ENCODE assay signal across 18 mouse cellular contexts in the genomic region with DNA sequence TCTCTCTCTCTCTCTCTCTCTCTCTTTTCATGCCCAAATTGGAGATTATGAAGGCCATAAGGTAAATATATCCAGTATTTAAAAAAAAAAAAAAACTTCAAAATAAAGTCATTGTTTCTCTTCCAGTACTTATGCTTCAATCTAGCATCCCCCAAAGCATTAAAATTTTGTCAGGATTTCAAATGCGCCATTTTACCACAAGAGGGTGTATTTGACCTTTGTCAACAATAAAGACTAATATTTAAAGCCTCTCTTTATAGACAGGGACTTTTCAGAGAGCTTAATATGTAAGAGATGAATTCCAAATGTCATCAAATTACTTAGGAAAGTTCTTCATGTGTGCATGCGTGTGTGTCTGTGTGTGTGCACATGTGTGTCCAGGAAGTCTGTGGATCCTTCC.
DNase-seq lines count a peak whose midpoint lies in the region; ATAC-seq and TF ChIP-seq lines count a peak whose summit lies in the region.
"Had no signal": no experiment of that assay in that cellular context is flagged by ENCODE, and none has a peak within 500 bp of the region (broad histone marks: within the 10 kb centered on the region; RNA-seq: fewer than 3 reads in every experiment).

No protein-coding gene starts in this region.

- TF ChIP-seq POLR2A in limb, embryonic 14.5 days (IDR thresholded peaks at IDR 0.05; ENCODE audit: borderline replicate concordance, extremely low read depth, insufficient read depth, insufficient read length): no peak

- no peak overlapping the region for H3K4me3 ChIP-seq in forebrain, postnatal 0 days (ENCODE audit: low read depth, low read length)
- H3K4me3 ChIP-seq in forebrain, embryonic 16.5 days (replicated peaks; ENCODE audit: low read length): no peak overlapping the region
- no peak overlapping the region for H3K4me3 ChIP-seq in heart, postnatal 0 days (ENCODE audit: low read depth, low read length)
- H3K4me3 ChIP-seq in lung, embryonic 14.5 days (ENCODE audit: low read depth, low read length): no peak overlapping the region
- H3K4me3 ChIP-seq in limb, embryonic 14.5 days (replicated peaks; ENCODE audit: low read length): no peak overlapping the region
- H3K4me3 ChIP-seq: forebrain, embryonic 13.5 days; gastrocnemius, adult 2 months; kidney, embryonic 15.5 days; megakaryocyte, embryonic 14.5 days; neural tube, embryonic 12.5 days had no signal

- H3K4me2 ChIP-seq in forebrain, postnatal 0 days (ENCODE audit: low read depth): no peak overlapping the region
- no peak overlapping the region for H3K4me2 ChIP-seq in forebrain, embryonic 16.5 days (ENCODE audit: low read length)
- H3K4me2 ChIP-seq in heart, postnatal 0 days (ENCODE audit: low read depth, low read length): no peak overlapping the region
- no peak overlapping the region for H3K4me2 ChIP-seq in lung, embryonic 14.5 days
- no peak overlapping the region for H3K4me2 ChIP-seq in limb, embryonic 14.5 days (replicated peaks; ENCODE audit: low read depth, low read length, severe bottlenecking)
- H3K4me2 ChIP-seq: forebrain, embryonic 13.5 days; kidney, embryonic 15.5 days; neural tube, embryonic 12.5 days had no signal

- no peak for ATAC-seq in forebrain, postnatal 0 days
- no peak for ATAC-seq in forebrain, embryonic 16.5 days
- no peak for ATAC-seq in heart, postnatal 0 days (ENCODE audit: insufficient read depth, low read depth)
- ATAC-seq in lung, embryonic 14.5 days (ENCODE audit: insufficient read depth): no peak
- ATAC-seq in limb, embryonic 14.5 days (ENCODE audit: low FRiP score, low read depth): no peak
- ATAC-seq: forebrain, embryonic 13.5 days had no signal

- H3K9ac ChIP-seq in forebrain, postnatal 0 days: no peak overlapping the region
- no peak overlapping the region for H3K9ac ChIP-seq in forebrain, embryonic 16.5 days (replicated peaks; ENCODE audit: low read depth, low read length)
- H3K9ac ChIP-seq in heart, postnatal 0 days (replicated peaks; ENCODE audit: low read depth, low read length): no peak overlapping the region
- no peak overlapping the region for H3K9ac ChIP-seq in lung, embryonic 14.5 days
- no peak overlapping the region for H3K9ac ChIP-seq in limb, embryonic 14.5 days (ENCODE audit: low read depth, low read length, severe bottlenecking)
- H3K9ac ChIP-seq: forebrain, embryonic 13.5 days; kidney, embryonic 15.5 days; liver, embryonic 14.5 days; neural tube, embryonic 12.5 days had no signal

- WGBS in forebrain, postnatal 0 days: 87% methylated on average over 2 of the region's 2 CpGs
- WGBS in forebrain, embryonic 16.5 days: 83% methylated on average over 2 of the region's 2 CpGs
- 85% methylated on average over 2 of the region's 2 CpGs for WGBS in heart, postnatal 0 days
- WGBS in lung, embryonic 14.5 days: 77% methylated on average over 2 of the region's 2 CpGs
- 58% methylated on average over 2 of the region's 2 CpGs for WGBS in limb, embryonic 14.5 days

- H3K27me3 ChIP-seq in forebrain, postnatal 0 days (ENCODE audit: insufficient read depth, low read length): no peaks in the 10 kb centered on the region
- H3K27me3 ChIP-seq in forebrain, embryonic 16.5 days (replicated peaks; ENCODE audit: control insufficient read depth, insufficient read depth, low read length): no peaks in the 10 kb centered on the region
- no peaks in the 10 kb centered on the region for H3K27me3 ChIP-seq in heart, postnatal 0 days (ENCODE audit: control insufficient read depth, insufficient read depth, low read length)
- no peaks in the 10 kb centered on the region for H3K27me3 ChIP-seq in lung, embryonic 14.5 days (ENCODE audit: insufficient read depth, low read length)
- H3K27me3 ChIP-seq in limb, embryonic 14.5 days (ENCODE audit: control insufficient read depth, insufficient read depth, low read length): no peaks in the 10 kb centered on the region
- H3K27me3 ChIP-seq: forebrain, embryonic 13.5 days; neural tube, embryonic 12.5 days had no signal

- H3K36me3 ChIP-seq in forebrain, postnatal 0 days (ENCODE audit: insufficient read depth): no peaks in the 10 kb centered on the region
- no peaks in the 10 kb centered on the region for H3K36me3 ChIP-seq in forebrain, embryonic 16.5 days (ENCODE audit: control insufficient read depth, insufficient read depth)
- no peaks in the 10 kb centered on the region for H3K36me3 ChIP-seq in heart, postnatal 0 days (replicated peaks; ENCODE audit: control insufficient read depth, insufficient read depth, low read length)
- H3K36me3 ChIP-seq in lung, embryonic 14.5 days (ENCODE audit: insufficient read depth): no peaks in the 10 kb centered on the region
- H3K36me3 ChIP-seq in limb, embryonic 14.5 days (ENCODE audit: control insufficient read depth, insufficient read depth, low read length): no peaks in the 10 kb centered on the region
- H3K36me3 ChIP-seq: kidney, embryonic 15.5 days; neural tube, embryonic 12.5 days had no signal

- no peaks in the 10 kb centered on the region for H3K4me1 ChIP-seq in forebrain, postnatal 0 days (ENCODE audit: insufficient read depth)
- H3K4me1 ChIP-seq in forebrain, embryonic 16.5 days (replicated peaks; ENCODE audit: control insufficient read depth, insufficient read depth, low read length): no peaks in the 10 kb centered on the region
- 0 out of 2 replicates have a peak, but pooled peaks cover 3% of the 10 kb centered on the region for H3K4me1 ChIP-seq in heart, postnatal 0 days (ENCODE audit: control insufficient read depth, insufficient read depth)
- H3K4me1 ChIP-seq in lung, embryonic 14.5 days (ENCODE audit: insufficient read depth): no peaks in the 10 kb centered on the region
- no peaks in the 10 kb centered on the region for H3K4me1 ChIP-seq in limb, embryonic 14.5 days (ENCODE audit: control insufficient read depth, insufficient read depth, low read length)
- H3K4me1 ChIP-seq: forebrain, embryonic 13.5 days; megakaryocyte, embryonic 14.5 days; neural tube, embryonic 12.5 days had no signal

- H3K9me3 ChIP-seq in forebrain, postnatal 0 days (ENCODE audit: low read length): no peaks in the 10 kb centered on the region
- H3K9me3 ChIP-seq in forebrain, embryonic 16.5 days (ENCODE audit: control insufficient read depth, low read length): no peaks in the 10 kb centered on the region
- 0 out of 2 replicates have a peak, but pooled peaks cover 2% of the 10 kb centered on the region for H3K9me3 ChIP-seq in heart, postnatal 0 days (replicated peaks; ENCODE audit: control insufficient read depth, low read length)
- H3K9me3 ChIP-seq in lung, embryonic 14.5 days (ENCODE audit: low read depth, low read length): no peaks in the 10 kb centered on the region
- no peaks in the 10 kb centered on the region for H3K9me3 ChIP-seq in limb, embryonic 14.5 days (ENCODE audit: control insufficient read depth, low read length)
- H3K9me3 ChIP-seq: forebrain, embryonic 13.5 days; kidney, embryonic 15.5 days; megakaryocyte, embryonic 14.5 days; neural tube, embryonic 12.5 days had no signal

- TF ChIP-seq CTCF in forebrain, postnatal 0 days (IDR thresholded peaks at IDR 0.05; ENCODE audit: low read depth): peak; percentile 43; the same call in 1 of the 2 replicates
- TF ChIP-seq CTCF in heart, postnatal 0 days (IDR thresholded peaks at IDR 0.05; ENCODE audit: low read depth): 0 out of 2 replicates have a peak, but pooled peaks have one; percentile 19
- TF ChIP-seq CTCF in lung, embryonic 14.5 days (IDR thresholded peaks at IDR 0.05; ENCODE audit: low read depth): peak; percentile 32

- no peak overlapping the region for H3K27ac ChIP-seq in forebrain, postnatal 0 days (ENCODE audit: low read depth, low read length)
- no peak overlapping the region for H3K27ac ChIP-seq in forebrain, embryonic 16.5 days (ENCODE audit: low read length)
- H3K27ac ChIP-seq in heart, postnatal 0 days (ENCODE audit: low read depth): no peak overlapping the region
- no peak overlapping the region for H3K27ac ChIP-seq in lung, embryonic 14.5 days (ENCODE audit: low read depth)
- no peak overlapping the region for H3K27ac ChIP-seq in limb, embryonic 14.5 days (replicated peaks; ENCODE audit: low read depth, low read length)
- H3K27ac ChIP-seq: forebrain, embryonic 13.5 days; gastrocnemius, adult 2 months; kidney, embryonic 15.5 days; liver, embryonic 14.5 days; neural tube, embryonic 12.5 days had no signal

- no peak for DNase-seq in forebrain, postnatal 0 days
- peak; percentile 13 for DNase-seq in heart, postnatal 0 days (ENCODE audit: low spot score)
- DNase-seq in heart, adult 8-10 months (ENCODE audit: low spot score): no peak
- peak; percentile 47 for DNase-seq in lung, embryonic 14.5 days
- DNase-seq in lung, postnatal 25 days (ENCODE audit: low spot score): no peak
- peak; percentile 38 for DNase-seq in limb, embryonic 14.5 days (ENCODE audit: low spot score)
- DNase-seq in adrenal gland, postnatal 4 days (ENCODE audit: low spot score in 2 of 2): no peak
- DNase-seq: cerebellum, postnatal 10 days; embryo, embryonic 11 days; gastrocnemius, adult 2 months; lung, postnatal 10 days; spleen, adult 18-20 months had no signal

- TF ChIP-seq EP300 in heart, postnatal 0 days (IDR thresholded peaks at IDR 0.05; ENCODE audit: low read depth): no peak

Comparison
In these comparisons a context has a peak if more than half of its experiments do, and no peak if none do; other contexts are left out.
1. DNase-seq: peak in heart, postnatal 0 days (single experiment), lung, embryonic 14.5 days (single experiment) and limb, embryonic 14.5 days (single experiment); none in forebrain, postnatal 0 days (single experiment), heart, adult 8-10 months (single experiment), lung, postnatal 25 days (single experiment) and adrenal gland, postnatal 4 days (0 of 2).
2. Peak in every context shown above with its lines, with median percentiles within 50 percentile points of each other: CTCF ChIP-seq.